Mouse (Mus musculus): Measurements from ENCODE around the gene Rps17. TPM values are rescaled to one million over a fixed set of nuclear protein-coding genes. Genes with fewer than 3 reads are reported as not detected.

Gene Rps17
- 492 TPM for polyA plus RNA-seq (2017; shearing (Covaris generic))

GRCm38 (mm10) chr7:81344544-81345446, at the start of gene Rps17:
Rps17 (minus strand) TSS chr7:81345254.

Other genes starting within 250 kb of the Rps17 start
- 0.13 TPM for gene Slc28a1, start 230.5 kb downstream of the Rps17 start, polyA plus RNA-seq (2017; shearing (Covaris generic))
- 9.6 TPM for gene Pde8a, start 131.7 kb downstream of the Rps17 start, polyA plus RNA-seq (2017; shearing (Covaris generic))
- gene Cpeb1, start 110.2 kb upstream of the Rps17 start, polyA plus RNA-seq (2017; shearing (Covaris generic)): 0.40 TPM
- gene Ap3b2, start 148.7 kb upstream of the Rps17 start, polyA plus RNA-seq (2017; shearing (Covaris generic)): 0.48 TPM
- not detected for gene BC048679, start 153.0 kb upstream of the Rps17 start, polyA plus RNA-seq (2017; shearing (Covaris generic))
- 0.84 TPM for gene Fsd2, start 221.7 kb upstream of the Rps17 start, polyA plus RNA-seq (2017; shearing (Covaris generic))
- 35.3 TPM for gene Whamm, start 226.0 kb upstream of the Rps17 start, polyA plus RNA-seq (2017; shearing (Covaris generic))

Data from effector memory CD4-positive, alpha-beta T cell, adult 7 months (primary cell).